Mouse (Mus musculus) forelimb bud, embryonic 11.5 days (tissue): ENCODE results near the gene Lrp6.

Source experiments
- DNase-seq: peaks from one replicate; pipeline ENCODE4 v3.0.0-alpha.2; 2012; ENCODE audit warnings: low read depth, low spot score

The Lrp6 gene

GRCm38 (mm10) chr6:134436955-134437354, 129.8 kb downstream of the Lrp6 start:
- no peak for DNase-seq

DNA sequence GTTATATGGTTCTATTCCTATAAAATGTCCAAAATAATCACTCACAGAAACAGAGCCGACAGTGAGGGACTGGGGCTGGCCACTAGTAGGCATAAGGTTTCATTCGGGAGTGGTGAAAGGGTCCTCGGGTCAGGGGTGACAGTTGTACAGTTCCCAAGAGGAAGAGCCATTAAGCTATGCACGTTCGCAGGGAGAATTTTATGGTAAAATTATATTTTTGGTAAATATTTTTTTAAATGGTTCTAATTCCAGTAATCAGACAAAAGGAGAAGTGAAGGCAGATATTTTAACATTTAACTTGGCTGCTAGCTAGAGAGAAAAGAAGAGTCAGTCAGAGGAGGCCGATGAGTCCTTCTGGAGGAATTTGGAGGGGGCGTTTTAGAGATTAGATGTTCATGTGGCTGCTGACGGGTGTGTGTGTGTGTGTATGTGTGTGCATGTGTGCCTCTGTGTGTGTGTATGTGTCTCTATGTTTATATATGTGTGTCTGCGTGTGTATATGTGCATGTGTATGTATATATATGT, 131.8 kb downstream of the Lrp6 start:
- DNase-seq = no peak

DNA sequence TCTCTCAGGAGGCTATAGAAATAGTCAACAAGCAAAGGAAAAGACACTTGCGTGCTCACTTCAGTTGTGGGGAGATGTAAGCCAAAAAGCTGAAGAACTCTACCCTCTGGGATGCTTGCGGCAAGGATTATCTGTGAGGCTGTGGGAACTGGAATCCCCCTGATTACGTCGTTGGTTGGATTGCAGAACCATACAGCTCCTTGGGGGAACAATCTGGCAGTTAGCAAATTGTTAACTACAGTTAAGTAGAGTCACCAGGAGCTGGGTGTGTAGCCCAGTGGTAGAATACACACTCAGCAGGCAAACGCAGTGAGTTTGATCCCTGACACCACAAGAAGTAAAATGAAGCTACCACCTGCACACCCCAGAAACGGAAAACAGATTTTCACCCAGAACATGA, 132.7 kb downstream of the Lrp6 start:
- DNase-seq = no peak

- no peak for DNase-seq
These were observed 133.5 kb downstream of the Lrp6 start for GRCm38 (mm10) chr6:134433281-134433680.

DNA sequence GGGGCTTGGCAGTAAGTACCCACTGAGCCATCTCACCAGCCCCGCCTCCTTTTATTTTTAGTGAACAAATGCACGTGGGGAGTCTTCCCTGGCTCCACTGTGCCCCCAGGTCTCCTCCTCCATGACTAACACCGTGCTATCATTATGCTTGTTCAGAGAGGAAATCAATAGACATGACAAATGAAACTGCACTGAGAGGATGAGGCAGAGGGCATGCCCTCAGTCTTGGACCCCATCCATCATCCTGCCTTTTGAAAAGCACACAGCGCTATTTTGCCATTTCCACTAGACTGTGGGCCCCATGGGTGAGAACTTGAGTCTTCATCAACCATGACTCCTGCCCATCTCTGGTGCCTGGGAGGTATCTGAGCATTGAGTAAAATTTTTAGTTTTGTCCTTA, 135.2 kb downstream of the Lrp6 start:
- DNase-seq = no peak

DNA sequence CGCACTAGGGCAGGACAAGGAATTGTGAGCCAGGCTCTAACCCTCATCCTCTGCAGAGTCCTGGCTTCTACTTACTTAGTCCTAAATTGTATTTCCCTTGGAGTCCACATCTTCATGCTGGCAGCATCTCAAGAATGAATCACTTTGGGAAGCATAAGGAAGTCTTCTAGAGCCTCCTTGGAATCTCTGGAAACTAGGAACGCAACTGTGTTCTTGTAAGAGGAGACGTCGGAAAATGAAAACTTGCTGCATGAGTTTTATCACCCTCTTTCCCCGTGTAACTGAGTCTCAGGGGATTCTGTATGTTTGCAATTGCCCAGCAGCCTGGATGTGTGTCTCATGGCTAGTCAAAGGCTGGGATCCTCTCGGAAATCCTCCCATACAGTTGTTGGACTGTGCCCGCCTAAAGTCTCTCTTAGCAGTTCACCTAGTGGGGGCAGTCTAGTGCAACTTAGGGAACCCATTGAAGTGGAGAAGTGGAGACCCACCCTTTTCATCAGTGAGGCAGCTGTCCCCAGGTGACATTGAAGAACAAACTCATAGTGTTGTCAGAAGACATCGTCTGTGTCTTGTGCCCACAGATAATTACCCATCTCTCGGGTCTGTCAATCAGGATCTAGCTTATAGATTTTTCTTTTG, 136.5 kb downstream of the Lrp6 start:
- DNase-seq = no peak

DNA sequence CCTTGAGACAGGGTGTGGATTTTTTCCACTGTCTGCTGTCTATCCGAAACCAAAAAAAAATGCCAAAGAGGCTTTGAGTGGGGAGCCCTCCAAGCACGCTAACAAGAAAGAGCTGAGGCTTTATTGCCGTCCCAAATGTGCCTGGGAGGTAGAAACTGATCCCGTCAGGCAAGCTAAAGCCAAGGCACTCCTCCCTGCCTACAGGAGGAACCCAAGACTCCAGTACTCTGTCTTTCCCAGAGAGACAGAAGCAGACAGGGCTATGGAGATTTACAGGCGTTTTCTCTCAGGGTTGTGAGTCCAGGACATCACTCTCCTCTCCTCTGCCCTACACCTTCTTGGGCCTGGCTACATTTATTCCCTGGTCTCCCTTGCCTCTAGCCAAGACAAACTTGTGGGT, 138.3 kb downstream of the Lrp6 start:
- no peak for DNase-seq

- DNase-seq = no peak
These were observed 139.6 kb downstream of the Lrp6 start for GRCm38 (mm10) chr6:134427165-134427564.

DNA sequence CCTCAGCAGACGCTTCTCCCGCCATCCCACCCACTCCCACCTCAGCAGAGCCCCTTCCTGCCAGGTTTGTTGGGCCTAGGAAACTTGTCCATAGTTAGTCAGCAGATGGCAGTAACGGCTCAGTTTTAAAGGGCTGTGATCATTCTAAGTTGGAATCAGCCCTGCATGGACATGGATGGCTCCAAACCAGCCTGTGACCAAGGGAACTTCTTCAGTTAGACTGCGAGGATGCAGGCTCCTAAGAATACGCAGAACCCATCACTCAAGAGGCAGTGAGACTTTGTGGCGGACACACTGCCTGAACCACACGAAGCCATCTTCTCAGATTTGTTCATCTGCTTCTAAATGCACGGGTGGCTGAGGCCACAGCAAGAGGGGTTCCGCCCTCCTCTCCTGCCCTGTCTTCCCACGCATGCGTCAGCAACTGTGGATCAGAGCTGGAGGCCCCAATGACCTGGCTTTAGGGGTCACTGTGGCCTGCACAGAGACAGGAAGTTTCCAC, 141.5 kb downstream of the Lrp6 start:
- peak; percentile 76 for DNase-seq

- DNase-seq = no peak
These were observed 144.8 kb downstream of the Lrp6 start for GRCm38 (mm10) chr6:134421921-134422320.

DNA sequence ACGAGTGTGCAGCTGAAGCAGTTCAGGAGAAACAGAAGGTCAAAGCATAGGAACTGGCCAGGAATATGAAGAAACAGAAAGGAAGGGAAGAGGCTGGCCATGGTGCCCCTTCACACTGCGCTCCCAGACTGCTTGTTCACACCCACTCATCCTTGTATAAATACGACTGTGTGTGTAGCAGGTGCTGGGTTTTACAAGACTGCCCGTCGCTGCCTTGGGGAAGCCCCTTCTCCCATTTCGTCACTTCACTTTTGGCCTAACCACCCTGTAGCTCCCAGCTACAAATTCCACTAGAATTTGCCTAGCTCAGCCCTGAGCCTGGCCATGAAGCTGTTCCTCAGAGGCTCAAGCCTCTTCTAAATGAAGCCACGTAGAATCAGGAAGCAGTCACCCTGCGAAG, 146.4 kb downstream of the Lrp6 start:
- no peak for DNase-seq

- DNase-seq = no peak
These were observed 148.9 kb downstream of the Lrp6 start for GRCm38 (mm10) chr6:134417886-134418285.

- no peak for DNase-seq
These were observed 150.1 kb downstream of the Lrp6 start for GRCm38 (mm10) chr6:134416556-134417105.

DNA sequence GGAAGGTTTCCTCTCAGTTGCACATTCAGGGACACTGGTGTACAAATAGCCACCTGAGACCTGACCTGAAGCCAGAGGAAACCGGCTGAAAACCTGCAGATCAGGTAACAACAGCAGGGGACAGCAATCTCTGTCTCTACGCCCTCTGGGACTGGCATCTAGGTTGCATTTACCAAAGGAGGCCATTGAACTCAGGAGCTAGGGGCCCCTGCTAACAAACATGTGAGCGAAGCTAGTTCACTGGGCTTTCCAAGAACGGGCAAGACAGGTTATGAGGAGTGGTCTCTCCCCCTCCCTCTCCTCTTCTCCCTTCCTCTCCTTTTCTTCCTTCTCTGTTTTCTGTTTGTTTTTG, 152.3 kb downstream of the Lrp6 start:
- no peak for DNase-seq

DNA sequence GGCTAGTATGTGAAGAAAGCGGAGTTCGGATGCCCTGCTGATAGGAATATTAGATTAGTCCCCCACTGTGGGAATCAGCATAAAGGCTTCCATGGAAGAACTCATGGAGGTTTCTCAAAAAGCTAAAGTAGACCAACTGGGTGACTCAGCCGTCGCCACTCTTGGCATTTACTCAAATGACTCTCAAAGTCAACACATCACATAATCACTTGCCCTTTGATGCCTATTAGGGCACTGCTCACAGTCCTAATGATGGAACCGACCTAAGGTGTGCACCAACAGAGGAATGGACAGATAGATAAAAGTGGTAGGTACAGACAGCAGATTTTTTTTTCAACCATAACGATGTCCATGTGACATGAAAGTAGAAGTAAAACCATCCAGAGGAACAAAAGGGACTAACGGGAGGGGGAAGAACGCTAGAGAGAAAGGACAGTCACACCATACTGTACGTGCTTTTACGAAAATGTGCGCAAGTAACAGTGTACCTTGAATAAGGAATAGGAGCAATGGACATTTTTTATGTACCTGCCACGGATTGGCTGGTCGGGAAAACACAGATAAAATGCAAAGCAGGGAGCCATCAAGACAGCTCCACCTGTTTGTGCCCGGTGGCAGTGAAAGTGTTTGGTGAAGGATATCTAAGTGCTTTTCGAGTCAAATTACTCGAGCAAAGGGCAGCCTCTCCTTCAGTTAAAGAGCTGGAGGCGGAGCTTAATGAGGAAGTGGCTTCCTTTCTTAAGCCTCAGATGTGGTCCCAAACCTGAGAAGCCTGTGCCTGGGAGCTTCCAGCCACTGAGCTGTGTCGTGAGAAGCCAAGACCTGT, 152.8 kb downstream of the Lrp6 start:
- no peak for DNase-seq

DNA sequence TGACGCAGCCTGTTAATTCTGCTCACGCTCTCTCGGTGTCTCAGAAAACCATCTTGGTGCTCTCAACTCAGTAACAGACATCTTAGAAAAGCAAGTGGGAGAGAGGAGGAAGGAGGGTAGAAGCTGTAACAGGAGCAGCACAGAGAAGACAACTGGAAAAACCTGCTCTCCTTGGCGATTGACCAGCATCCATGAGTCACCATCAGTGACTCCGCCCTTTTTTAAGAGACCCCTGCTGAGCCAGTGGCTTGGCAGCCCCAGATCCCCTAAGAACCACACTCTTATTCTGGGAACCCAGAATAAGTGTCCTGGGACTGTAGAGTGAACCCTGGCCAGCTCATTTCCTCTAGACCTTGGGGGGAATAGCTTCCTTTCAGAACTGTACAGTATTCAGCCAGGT, 159.5 kb downstream of the Lrp6 start:
- no peak for DNase-seq

GRCm38 (mm10) chr6:134403684-134404070, 163.1 kb downstream of the Lrp6 start:
- no peak for DNase-seq

GRCm38 (mm10) chr6:134402914-134403683, 163.7 kb downstream of the Lrp6 start:
- peak; percentile 80 for DNase-seq
